Mouse (Mus musculus): Measurements from ENCODE around the gene Ston2.
"Not testable (repeated sequence)": the region's sequence is repeated elsewhere in the genome, so short reads cannot be mapped to it uniquely, and the experiment has no call there.

DNA sequence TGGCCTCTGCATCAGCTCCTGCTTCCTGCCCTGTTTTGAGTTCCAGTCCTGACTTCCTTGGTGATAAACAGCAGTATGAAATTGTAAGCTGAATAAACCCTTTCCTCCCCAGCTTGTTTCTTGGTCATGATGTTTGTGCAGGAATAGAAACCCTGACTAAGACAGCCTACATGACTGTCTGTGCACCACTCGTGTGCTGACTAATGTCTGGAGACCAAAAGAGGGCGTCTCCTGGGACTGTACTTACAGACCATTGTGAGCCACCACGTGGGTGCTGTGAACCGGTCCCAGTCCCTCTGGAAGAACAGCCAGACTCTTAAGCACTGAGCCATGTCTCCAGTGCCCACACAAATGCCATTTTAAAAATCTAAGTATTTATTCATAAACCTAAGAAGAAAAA, 202.4 kb downstream of the Ston2 start:
- not testable (repeated sequence) for TF ChIP-seq GATA1, TAL1 (IDR thresholded peaks at IDR 0.05; ENCODE audit: low read length)
